Mouse (Mus musculus): ENCODE data around the gene Nuak1. TPM values are rescaled to one million over a fixed set of nuclear protein-coding genes. Genes with fewer than 3 reads are reported as not detected.

Nuak1 gene
- polyA plus RNA-seq, 1 experiment: not detected

GRCm38 (mm10) chr10:84381276-84381798, 59.1 kb downstream of the Nuak1 start:
- no peak overlapping the region for H3K27ac ChIP-seq (ENCODE audit: insufficient read depth, low read depth, low read length)

GRCm38 (mm10) chr10:84379366-84379765, 61.0 kb downstream of the Nuak1 start:
- TF ChIP-seq POLR2A (IDR thresholded peaks at IDR 0.05; ENCODE audit: insufficient read depth, low read depth, low read length): no peak
- TF ChIP-seq CTCF (IDR thresholded peaks at IDR 0.05; ENCODE audit: insufficient read depth, low read depth, low read length): no peak
- Histone ChIP-seq H3K4me3 (ENCODE audit: insufficient read depth, low read depth, low read length) (no peak overlapping the region), H3K4me1 (ENCODE audit: control insufficient read depth, insufficient read depth, low read length) (peaks cover 8% of the 10 kb centered on the region), H3K27ac (ENCODE audit: insufficient read depth, low read depth, low read length) (no peak overlapping the region)
- 94% methylated on average over 1 of the region's 1 CpGs for WGBS

More at GRCm38 (mm10) chr10:84381276-84381798, 59.1 kb downstream of the Nuak1 start:
- H3K4me3 ChIP-seq (ENCODE audit: insufficient read depth, low read depth, low read length): no peak overlapping the region
- no peak for TF ChIP-seq CTCF (IDR thresholded peaks at IDR 0.05; ENCODE audit: insufficient read depth, low read depth, low read length)
- no peak for TF ChIP-seq POLR2A (IDR thresholded peaks at IDR 0.05; ENCODE audit: insufficient read depth, low read depth, low read length)
- peaks cover 11% of the 10 kb centered on the region for H3K4me1 ChIP-seq (ENCODE audit: control insufficient read depth, insufficient read depth, low read length)
- WGBS: 97% methylated on average over 2 of the region's 2 CpGs

GRCm38 (mm10) chr10:84377956-84378355, 62.4 kb downstream of the Nuak1 start:
- WGBS: 98% methylated on average over 11 of the region's 11 CpGs
- peaks cover 5% of the 10 kb centered on the region for H3K4me1 ChIP-seq (ENCODE audit: control insufficient read depth, insufficient read depth, low read length)
- TF ChIP-seq CTCF (IDR thresholded peaks at IDR 0.05; ENCODE audit: insufficient read depth, low read depth, low read length) (no peak), POLR2A (IDR thresholded peaks at IDR 0.05; ENCODE audit: insufficient read depth, low read depth, low read length) (no peak)

GRCm38 (mm10) chr10:84376346-84376745, 64.1 kb downstream of the Nuak1 start:
- no peak for TF ChIP-seq CTCF (IDR thresholded peaks at IDR 0.05; ENCODE audit: insufficient read depth, low read depth, low read length)
- TF ChIP-seq POLR2A (IDR thresholded peaks at IDR 0.05; ENCODE audit: insufficient read depth, low read depth, low read length): no peak
- H3K4me3 ChIP-seq (ENCODE audit: insufficient read depth, low read depth, low read length): no peak overlapping the region
- H3K27ac ChIP-seq (ENCODE audit: insufficient read depth, low read depth, low read length): no peak overlapping the region
- WGBS: 89% methylated on average over 5 of the region's 5 CpGs
- H3K4me1 ChIP-seq (ENCODE audit: control insufficient read depth, insufficient read depth, low read length): peaks cover 17% of the 10 kb centered on the region

More at GRCm38 (mm10) chr10:84377956-84378355, 62.4 kb downstream of the Nuak1 start:
- no peak overlapping the region for H3K27ac ChIP-seq (ENCODE audit: insufficient read depth, low read depth, low read length)
- no peak overlapping the region for H3K4me3 ChIP-seq (ENCODE audit: insufficient read depth, low read depth, low read length)

DNA sequence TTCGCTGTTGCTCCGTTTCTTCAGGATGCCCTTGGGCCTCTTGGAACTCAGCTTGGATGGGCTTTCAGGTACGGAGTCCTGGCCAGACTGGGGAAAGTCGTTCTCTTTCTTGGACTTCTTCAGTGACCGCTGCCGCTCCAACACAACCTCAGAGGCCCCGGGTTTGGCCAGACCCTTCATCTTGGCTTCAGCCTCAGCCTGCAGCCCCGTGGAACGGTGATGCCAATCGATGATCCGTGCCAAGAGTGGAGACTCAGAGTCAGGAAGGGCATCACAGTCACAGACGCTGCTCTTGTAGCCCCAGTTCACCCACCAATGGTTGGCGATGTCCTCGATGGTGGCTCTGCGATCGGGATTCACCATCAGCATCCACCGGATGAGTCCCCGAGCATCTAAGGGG, 65.4 kb downstream of the Nuak1 start:
- Histone ChIP-seq H3K27ac (ENCODE audit: insufficient read depth, low read depth, low read length) (no peak overlapping the region), H3K4me1 (ENCODE audit: control insufficient read depth, insufficient read depth, low read length) (peaks cover 17% of the 10 kb centered on the region), H3K4me3 (ENCODE audit: insufficient read depth, low read depth, low read length) (no peak overlapping the region)
- 91% methylated on average over 18 of the region's 18 CpGs for WGBS
- no peak for TF ChIP-seq POLR2A (IDR thresholded peaks at IDR 0.05; ENCODE audit: insufficient read depth, low read depth, low read length)
- no peak for TF ChIP-seq CTCF (IDR thresholded peaks at IDR 0.05; ENCODE audit: insufficient read depth, low read depth, low read length)

- H3K4me3 ChIP-seq (ENCODE audit: insufficient read depth, low read depth, low read length): no peak overlapping the region
- peaks cover 17% of the 10 kb centered on the region for H3K4me1 ChIP-seq (ENCODE audit: control insufficient read depth, insufficient read depth, low read length)
- no peak overlapping the region for H3K27ac ChIP-seq (ENCODE audit: insufficient read depth, low read depth, low read length)
- 86% methylated on average over 2 of the region's 2 CpGs for WGBS
- TF ChIP-seq POLR2A (IDR thresholded peaks at IDR 0.05; ENCODE audit: insufficient read depth, low read depth, low read length) (no peak), CTCF (IDR thresholded peaks at IDR 0.05; ENCODE audit: insufficient read depth, low read depth, low read length) (no peak)
Observed at GRCm38 (mm10) chr10:84373476-84373875, 66.9 kb downstream of the Nuak1 start.

DNA sequence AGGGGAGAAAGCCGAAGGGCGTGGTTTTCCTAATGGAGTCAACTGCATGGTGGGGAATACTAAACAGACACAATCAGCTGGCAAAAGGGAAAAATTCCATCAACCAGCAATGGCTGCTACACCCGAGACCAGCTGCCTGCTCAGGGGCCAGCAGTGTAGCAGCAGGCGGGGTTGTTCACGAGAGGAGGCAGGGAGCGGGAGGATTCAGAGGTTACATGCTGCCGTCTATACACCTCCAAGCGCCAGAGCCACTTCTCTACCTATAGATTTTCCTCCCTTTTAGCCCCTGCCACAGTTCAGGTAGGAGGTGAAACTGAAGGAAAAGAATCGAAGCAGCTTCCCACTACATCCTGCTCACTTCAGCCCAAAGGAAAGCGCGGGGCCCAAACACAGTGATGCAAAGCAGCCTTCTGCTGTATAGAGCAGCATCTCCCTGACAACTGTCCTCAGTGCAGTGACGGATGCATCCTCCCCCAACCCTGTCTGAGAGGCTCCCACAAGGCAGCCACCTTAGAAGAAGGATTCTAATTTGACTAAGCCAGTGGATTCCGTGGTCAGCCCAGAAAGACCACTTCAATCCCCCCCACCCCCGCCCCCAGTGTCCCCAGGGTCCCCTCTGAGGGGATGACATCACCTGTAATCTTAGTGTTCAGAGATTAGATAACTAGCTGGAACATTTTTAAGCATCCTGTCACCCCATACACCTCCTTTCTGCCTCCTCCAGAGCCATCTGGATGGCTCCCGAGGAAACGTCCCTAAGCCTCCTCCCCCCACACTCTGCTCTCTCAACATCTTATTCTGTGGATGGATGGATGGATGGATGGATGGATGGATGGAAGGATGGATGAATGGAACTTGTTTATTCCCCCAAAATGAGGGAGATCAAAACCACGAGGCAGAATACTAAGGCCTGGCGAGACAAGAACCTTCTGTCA, 68.0 kb downstream of the Nuak1 start:
- H3K4me3 ChIP-seq (ENCODE audit: insufficient read depth, low read depth, low read length): no peak overlapping the region
- H3K27ac ChIP-seq (ENCODE audit: insufficient read depth, low read depth, low read length): no peak overlapping the region
- TF ChIP-seq POLR2A (IDR thresholded peaks at IDR 0.05; ENCODE audit: insufficient read depth, low read depth, low read length) (no peak), CTCF (IDR thresholded peaks at IDR 0.05; ENCODE audit: insufficient read depth, low read depth, low read length) (no peak)
- peaks cover 17% of the 10 kb centered on the region for H3K4me1 ChIP-seq (ENCODE audit: control insufficient read depth, insufficient read depth, low read length)
- 60% methylated on average over 18 of the region's 18 CpGs for WGBS

GRCm38 (mm10) chr10:84371681-84372160, 68.7 kb downstream of the Nuak1 start:
- H3K4me1 ChIP-seq (ENCODE audit: control insufficient read depth, insufficient read depth, low read length): peaks cover 17% of the 10 kb centered on the region
- WGBS: 48% methylated on average over 10 of the region's 10 CpGs
- no peak overlapping the region for H3K4me3 ChIP-seq (ENCODE audit: insufficient read depth, low read depth, low read length)
- H3K27ac ChIP-seq (ENCODE audit: insufficient read depth, low read depth, low read length): no peak overlapping the region
- TF ChIP-seq CTCF (IDR thresholded peaks at IDR 0.05; ENCODE audit: insufficient read depth, low read depth, low read length) (no peak), POLR2A (IDR thresholded peaks at IDR 0.05; ENCODE audit: insufficient read depth, low read depth, low read length) (no peak)

DNA sequence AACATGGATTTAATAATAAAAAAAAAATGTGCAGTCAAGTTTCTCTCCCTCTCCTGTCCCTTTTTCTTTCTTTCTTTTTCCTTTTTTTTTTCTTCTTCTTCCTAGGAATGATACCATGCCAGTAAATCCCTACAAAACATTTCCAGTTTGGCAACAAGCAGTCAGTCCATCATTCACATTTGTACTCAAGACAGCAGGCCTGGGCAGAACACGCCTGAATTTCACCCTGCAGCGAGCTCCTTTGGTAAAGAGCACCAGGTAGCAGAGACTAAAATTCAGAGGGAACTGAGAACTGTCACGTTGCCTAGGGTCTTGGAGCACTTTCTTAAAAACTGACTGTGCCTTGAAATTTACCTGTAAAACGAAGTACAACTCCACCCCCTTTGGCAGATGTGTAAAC, 69.2 kb downstream of the Nuak1 start:
- TF ChIP-seq POLR2A (IDR thresholded peaks at IDR 0.05; ENCODE audit: insufficient read depth, low read depth, low read length) (no peak), CTCF (IDR thresholded peaks at IDR 0.05; ENCODE audit: insufficient read depth, low read depth, low read length) (no peak)
- Histone ChIP-seq H3K4me3 (ENCODE audit: insufficient read depth, low read depth, low read length) (no peak overlapping the region), H3K27ac (ENCODE audit: insufficient read depth, low read depth, low read length) (no peak overlapping the region), H3K4me1 (ENCODE audit: control insufficient read depth, insufficient read depth, low read length) (peaks cover 17% of the 10 kb centered on the region)
- WGBS: 78% methylated on average over 4 of the region's 4 CpGs

Data from olfactory bulb, adult 2 months (tissue).